Mouse (Mus musculus) cerebellum, postnatal 14 days (tissue): ENCODE measurements around the gene Tuba3a.

ENCODE experiments used
- DNase-seq, 2 experiments: peaks; one replicate each; pipeline ENCODE4 v3.0.0; 2021; ENCODE audit warnings: mixed read lengths in 2 of 2

Gene Tuba3a

DNA sequence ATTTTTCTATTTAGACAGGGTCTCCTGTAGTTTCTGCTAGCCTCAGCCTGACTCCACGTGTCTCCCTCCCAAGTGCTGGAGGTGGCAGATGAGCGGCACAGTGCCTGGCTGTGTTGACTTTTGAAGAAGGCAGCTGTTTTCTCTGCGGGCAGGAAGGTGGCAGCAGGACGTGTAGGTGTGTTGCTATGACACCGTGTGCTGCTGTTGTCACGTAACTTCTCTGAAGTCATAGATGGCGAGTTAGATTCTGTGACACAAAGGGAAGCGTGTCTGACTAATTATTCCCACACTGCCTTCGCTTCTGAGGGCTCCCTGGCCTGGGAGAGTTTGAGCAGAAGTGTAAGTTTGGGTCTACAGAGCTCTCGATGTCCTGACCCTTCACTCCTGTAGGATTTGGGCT is 20.6 kb downstream of the Tuba3a start:
- no peak for DNase-seq

- DNase-seq: no peak
These were observed 21.6 kb downstream of the Tuba3a start for GRCm38 (mm10) chr6:125264219-125264618.

DNA sequence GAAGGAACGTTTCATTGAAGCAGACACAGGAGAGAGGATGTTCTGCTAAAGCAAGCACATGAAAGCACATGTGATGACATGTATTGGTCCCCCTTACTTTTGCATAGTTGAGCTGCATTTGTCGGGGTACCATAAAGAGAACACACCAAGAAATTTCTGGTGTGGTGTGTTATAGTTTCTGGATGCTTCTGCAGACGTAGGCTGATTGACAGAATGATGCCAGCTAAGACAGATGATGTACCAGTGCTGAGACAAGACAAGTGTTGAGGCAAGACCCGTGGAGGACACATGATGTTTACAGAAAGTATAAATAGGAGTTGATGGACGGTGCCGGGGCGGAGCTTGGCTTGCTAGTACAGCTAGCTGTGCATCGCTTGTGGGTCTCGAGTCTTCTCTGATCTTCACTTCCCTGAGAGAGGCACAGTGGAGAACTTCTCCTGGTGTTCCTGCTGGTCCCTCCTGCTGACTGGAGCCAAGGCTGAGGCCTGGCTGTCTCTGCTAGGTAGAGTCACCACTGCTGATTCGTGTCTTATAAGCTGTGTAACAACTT is 25.8 kb downstream of the Tuba3a start:
- no peak for DNase-seq

DNA sequence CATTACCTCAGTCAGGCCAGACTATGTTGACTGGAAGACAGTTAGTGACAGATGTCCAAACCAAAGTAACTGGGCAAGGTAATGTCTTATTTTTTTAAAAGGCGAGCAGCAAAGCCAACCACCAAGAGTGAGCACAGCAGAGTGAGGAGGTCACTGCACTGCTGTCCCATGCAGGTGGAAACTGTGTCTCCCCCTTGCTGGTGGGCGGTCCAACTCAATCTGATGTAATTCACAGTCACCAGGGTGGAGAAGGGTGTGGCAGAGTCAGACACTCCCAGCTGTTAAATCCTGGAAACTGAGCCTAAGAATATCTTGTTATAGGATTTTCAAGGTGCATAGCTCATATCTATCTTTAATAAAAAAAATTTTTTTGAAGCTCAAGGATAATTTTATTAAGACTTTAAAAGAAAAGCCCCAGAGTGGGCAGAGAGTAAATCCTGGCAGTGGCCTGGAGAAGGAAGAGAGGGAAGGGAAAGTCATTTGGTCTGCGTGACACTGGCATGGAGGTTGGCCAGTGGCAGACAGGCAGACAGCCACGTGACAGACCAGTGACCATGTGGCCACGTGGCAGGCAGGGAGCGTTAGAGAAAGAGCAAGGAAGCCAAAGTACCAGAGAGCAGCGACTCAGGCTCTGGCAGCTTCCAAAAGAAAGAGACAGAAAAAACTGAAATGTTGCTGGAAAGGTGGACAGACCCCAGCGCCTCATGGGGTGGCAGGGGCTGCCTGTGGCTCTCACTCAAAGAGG is 29.4 kb downstream of the Tuba3a start:
- DNase-seq: peak; percentile 68 to 71

GRCm38 (mm10) chr6:125255516-125256044 is 30.3 kb downstream of the Tuba3a start:
- DNase-seq: peak in 1 of 2 experiments; percentile 25

DNA sequence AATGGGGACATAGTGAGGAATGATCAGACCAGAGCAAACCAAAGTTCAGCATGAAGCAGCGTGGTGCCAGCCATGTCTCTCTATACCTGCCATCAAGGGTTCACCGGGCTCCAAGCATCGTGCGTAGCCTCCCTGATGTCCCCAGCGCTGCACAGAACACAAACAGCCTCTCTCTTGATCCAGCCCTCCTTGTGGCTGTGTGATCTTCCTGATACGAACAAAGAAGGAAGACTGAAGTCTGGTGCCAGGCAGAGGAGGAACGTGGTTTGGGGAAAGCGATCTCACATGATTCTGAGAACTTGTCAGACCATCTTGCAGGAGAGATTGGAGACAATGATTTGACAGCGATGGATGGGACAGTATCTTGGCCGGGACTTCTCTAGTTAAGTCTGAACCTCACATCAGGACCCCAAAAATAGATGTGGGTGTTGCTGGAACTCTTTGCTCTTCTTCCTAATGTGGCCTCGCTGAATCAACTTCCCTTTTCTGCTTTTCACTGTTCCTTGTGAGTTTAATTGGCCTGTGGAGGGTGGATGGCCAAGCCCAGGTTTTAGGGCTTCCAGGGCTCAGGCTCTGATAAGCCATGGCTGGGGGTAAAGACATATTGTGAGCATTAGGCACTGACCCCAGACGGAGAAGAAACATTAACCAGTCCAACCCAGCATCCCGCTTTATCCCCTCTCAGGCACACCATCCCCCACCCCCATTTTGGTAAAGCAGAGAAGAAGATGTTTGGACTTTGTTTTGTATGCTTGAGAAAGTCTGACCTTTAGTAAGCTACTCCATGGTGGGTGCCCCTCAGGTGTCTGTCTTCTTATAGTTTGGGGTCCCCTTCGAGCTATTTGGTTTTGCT is 31.8 kb downstream of the Tuba3a start:
- no peak for DNase-seq

DNA sequence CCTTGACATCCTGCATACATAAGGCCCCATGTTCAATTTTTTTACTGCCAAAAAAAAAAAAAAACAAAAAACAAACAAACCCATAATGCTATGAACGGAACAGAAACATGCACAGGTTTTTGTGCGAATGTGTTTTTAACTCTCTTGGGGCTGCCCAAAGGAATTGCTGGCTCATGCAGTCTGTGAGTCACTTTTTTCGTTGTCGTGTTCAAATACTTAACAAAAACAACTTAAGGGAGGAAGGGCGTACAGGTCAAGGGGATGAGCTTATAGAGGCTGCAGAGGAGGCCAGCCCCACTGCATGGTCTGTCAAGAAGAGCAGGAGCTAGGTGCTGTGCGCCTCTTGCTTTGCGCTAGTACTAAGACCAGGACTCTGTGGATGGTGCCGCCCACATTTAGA is 33.1 kb downstream of the Tuba3a start:
- DNase-seq: no peak

DNA sequence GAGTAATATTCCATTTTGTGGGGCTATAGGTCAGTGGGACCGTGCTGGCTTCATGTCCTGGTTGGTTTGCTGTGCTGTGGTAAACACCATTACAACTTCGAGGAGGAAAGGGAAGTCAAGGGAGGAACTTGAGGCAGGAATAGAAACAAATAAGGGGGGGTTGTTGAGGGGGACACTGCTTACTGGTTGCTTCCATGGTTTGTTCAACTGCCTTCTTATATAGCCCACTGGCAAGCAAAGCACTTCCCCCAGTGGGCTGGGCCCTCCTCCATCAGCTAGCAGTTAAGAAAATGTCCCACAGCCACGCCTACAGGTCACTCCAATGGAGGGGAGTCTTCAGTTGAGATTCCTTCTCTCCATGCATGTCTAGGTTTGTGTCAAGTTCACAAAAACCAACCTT is 33.6 kb downstream of the Tuba3a start:
- no peak for DNase-seq

- no peak for DNase-seq
These were observed 41.3 kb downstream of the Tuba3a start for GRCm38 (mm10) chr6:125244551-125244950.

GRCm38 (mm10) chr6:125241566-125241965 is 44.3 kb downstream of the Tuba3a start:
- DNase-seq: no peak

DNA sequence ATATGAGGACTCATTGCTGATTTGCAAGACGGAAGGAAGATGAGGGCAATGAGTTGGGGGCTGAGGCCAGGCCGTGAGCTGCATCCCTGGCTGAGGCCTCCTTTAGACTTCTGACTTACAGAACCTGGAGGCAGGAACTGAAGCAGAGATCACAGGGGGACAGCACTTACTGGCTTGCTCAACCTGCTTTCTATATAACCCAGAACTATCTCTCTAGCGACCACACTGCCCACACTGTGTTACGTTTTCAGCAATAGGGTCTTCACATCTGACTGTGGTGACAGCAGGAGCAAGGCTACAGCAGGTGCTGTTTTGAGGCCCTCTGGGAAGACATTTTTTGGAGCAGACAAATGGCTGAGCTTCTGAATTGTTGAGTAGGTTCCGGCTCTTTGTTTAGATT is 45.2 kb downstream of the Tuba3a start:
- no peak for DNase-seq

DNA sequence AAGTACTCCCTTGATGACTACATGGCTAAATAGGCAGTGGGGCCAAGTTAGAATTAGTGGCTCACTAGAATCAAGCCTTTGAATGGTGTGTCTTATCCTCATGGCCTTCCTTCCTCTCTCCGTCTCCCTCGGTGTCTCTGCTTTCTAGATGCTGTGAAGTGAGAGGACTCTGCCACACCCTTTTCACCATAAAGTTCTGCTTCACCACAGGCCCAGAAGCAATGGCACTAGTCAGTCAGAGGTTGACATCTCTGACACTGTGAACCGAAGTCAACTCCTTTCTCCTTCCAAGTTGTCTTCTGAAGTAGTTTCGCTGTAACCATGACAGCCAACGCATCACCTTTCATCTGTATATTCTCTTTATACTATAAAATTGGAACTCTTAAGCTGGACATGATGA is 46.3 kb downstream of the Tuba3a start:
- no peak for DNase-seq

- no peak for DNase-seq
These were observed 47.4 kb downstream of the Tuba3a start for GRCm38 (mm10) chr6:125238396-125238795.

GRCm38 (mm10) chr6:125237421-125237820 is 48.4 kb downstream of the Tuba3a start:
- no peak for DNase-seq

DNA sequence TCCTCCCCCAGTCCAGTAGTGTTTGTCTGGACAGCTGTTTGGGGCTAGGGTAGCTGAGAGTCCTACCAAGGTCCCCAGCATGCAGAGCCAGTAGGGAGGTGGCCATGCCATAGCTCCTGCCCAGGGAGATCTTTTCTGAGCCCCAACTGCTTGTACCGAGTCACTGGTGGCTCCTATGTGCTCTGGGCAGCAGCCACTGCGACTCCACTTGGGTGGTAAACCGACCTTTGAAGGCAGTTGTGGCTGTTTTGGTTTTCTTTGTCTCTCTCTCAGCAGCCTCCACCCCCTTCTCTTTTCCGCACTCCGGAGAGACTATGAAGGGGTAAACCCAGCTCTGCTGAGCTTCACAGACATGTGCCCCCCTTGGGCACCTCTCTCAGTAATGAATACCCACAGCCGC is 49.1 kb downstream of the Tuba3a start, which contains the start of gene Cd27:
Cd27 (minus strand) TSS at position 229 of the 400 bp plus-strand sequence.
- no peak for DNase-seq

DNA sequence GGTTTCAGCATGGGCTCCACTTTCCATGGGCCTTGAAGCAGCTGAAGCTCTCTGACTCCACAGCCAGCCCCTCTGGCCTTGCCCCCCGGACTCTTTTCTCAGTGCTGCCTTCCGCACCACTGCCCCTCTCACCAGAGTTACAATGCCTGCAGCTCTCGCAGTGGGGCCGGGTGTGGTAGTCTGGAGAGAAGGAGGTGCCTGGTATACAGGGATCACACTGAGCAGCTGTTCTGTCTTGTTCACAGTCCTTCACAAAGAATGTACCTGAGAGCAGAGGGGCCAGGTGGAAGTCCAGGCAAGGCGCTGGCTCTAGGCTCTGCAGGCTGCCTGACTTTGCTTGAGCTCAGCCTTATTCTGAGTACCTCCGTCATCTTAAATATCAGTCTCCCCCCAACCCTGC is 49.5 kb downstream of the Tuba3a start:
- no peak for DNase-seq

- DNase-seq: no peak
These were observed 51.4 kb downstream of the Tuba3a start for GRCm38 (mm10) chr6:125234520-125234828.

DNA sequence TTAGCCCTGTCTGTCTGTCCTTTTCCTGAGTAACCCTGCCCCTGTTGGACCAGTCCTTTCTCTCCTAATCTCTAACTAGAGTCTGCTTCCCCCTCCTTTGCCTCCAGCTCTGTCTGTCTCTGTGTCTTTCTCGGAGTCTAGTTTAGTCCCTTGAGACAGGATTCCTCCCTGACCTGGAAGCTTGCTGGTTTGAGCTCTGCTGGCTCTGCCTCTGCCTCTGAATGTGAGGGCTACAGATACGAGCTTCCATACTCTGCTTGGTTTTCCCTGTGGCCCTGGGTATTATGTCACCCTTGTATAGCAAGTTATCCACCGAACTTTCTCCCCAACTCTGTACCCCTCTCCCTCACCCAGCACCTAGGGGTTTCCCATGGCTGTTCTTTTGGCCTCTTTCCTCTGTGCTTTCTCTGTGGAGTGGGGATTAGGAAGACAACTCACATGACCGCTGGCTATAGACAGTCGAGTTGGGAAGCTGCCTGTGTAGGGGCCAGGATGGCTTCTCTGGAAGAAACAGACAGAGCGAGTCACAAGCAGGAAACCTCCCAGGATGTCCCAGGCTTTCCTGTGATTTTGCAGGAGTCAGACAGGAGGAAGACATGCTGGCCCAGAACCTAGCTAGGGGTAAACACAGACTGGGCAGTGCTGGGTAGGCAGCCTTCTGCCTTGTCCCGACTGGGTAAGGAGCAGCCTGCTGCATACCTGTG is 51.9 kb downstream of the Tuba3a start:
- no peak for DNase-seq

- no peak for DNase-seq
These were observed 53.3 kb downstream of the Tuba3a start for GRCm38 (mm10) chr6:125232516-125232915.

DNA sequence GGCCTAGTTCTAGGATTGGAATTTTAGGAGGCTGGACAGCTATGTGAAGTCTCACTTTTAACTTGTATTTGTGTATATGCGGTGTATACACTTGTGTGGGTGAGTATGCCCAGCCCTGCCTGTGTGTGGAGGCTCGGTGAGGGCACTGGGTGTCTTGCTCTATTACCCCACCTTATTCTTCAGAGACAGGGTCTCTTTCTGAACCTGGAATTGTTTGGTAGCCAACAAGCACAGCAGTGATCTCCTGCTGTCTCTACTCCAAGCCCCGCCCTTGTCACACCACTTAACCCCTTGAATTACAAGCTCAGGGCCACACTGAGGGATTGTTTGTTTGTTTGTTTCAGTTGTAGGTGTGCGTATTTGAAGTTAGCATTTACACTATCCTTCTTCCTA is 53.8 kb downstream of the Tuba3a start:
- peak; percentile 26 for DNase-seq

- peak; percentile 64 to 69 for DNase-seq
These were observed 54.5 kb downstream of the Tuba3a start, which contains the start of gene Tapbpl for GRCm38 (mm10) chr6:125231117-125232044. Tapbpl (minus strand) TSS chr6:125231860.

DNA sequence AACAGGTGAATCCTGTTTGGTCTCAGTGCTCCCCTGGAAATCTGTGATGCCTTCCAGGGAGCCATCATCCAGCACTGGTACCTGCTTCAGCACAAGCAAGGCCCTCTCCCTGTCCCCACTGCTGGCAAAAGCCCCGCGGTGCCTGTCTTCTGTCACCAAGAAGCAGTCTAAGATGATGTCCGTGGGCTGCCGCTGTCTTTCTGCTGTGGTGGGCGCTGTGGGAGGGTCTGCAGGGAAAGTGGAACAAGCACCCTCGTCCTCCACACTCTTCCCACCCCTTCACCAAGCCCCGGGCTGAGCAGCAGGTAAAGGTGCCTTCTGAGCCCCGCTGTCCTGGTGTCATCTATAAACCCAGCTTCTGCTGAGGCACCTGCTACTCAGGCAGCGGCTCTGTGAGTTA is 55.3 kb downstream of the Tuba3a start:
- no peak for DNase-seq
